Mouse (Mus musculus) c-Kit-positive CD71-negative TER-119-negative erythroid progenitor cells, embryonic 14.5 days (primary cell): ENCODE data around the gene Elf4.

Source experiments
- DNase-seq: peaks from one replicate; pipeline ENCODE4 v3.0.0-alpha.2; 2013; ENCODE audit warnings: low read depth

The Elf4 gene

DNA sequence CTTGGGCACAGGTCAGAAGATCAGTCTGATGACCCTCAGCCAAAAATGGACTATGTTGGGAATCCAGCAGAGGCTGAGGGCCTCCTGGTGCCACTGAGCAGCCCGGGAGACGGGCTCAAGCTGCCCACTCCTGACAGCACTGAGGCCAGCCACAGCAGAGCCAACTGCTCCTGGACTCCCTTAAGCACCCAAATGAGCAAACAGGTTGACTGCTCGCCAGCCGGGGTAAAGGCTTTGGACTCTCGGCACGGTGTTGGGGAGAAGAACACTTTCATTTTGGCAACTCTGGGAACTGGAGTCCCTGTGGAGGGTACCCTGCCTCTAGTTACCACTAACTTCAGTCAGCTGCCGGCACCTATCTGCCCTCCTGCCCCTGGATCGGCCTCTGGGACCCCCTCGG is 95.1 kb downstream of the Elf4 start:
- DNase-seq: no peak

DNA sequence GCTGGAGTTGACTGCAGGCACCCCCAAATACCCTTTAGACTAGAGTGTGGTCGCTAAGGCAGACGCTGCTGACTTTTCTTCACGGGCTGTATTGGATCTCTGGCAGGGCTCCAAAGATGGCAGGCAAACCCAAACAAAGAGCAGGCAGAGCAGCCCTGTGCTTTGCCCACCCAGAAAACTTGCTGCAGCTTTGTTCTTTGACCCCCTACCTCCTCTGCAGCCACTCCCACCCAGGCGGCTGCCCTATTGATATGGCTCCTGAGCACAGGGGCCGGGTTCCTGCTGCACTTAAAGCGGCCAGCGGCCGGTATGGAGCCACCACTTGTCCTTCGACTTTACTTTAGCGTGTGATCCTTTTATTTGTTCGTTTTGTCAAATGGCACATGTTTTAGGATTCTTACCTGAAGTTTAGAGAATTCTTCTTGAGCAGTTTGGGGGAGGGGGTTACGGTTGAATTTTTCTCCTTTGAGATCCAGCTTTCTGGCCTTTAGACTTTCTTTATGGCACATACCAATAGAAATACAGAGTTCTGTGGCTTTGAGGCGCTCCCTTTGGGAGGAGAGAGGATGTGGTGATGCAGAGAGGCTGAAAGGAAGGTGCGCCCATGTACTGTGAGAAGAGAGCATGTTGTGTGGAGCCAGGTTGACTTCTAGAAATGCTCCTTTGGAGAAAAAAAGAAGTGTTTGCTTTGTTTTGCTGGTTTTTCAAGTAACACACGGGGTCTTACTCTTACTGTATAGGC is 96.9 kb downstream of the Elf4 start:
- no peak for DNase-seq
